Mouse (Mus musculus) stomach, postnatal 0 days (tissue): ENCODE data around the gene Daam1. TPM values are rescaled to one million over a fixed set of nuclear protein-coding genes. Genes with fewer than 3 reads are reported as not detected.

ENCODE experiments used
- ATAC-seq: fragments of 200-750 bp; cut with Nextera tagmentation; 2 replicates; pipeline ENCODE4 v1.8.0; 2017; ENCODE audit not compliant: low FRiP score, low TSS enrichment
- DNase-seq: peaks from one replicate; pipeline ENCODE4 v3.0.0-alpha.2; 2016; ENCODE audit warnings: low spot score
- H3K27ac ChIP-seq: fragments of 300-500 bp; sonication (generic); replicated peaks from 2 replicates; pipeline ENCODE4 v1.5.1; 2014; ENCODE audit warnings: mild to moderate bottlenecking, control low read depth
- H3K27me3 ChIP-seq: fragments of 300-500 bp; sonication (generic); 2 replicates; pipeline ENCODE4 v1.6.1; 2014; ENCODE audit warnings: low read length; ENCODE audit not compliant: control insufficient read depth, insufficient read depth
- H3K36me3 ChIP-seq: fragments of 300-500 bp; sonication (generic); 2 replicates; pipeline ENCODE4 v1.6.1; 2014; ENCODE audit warnings: low read length, mixed read lengths; ENCODE audit not compliant: control insufficient read depth, insufficient read depth
- H3K4me1 ChIP-seq: fragments of 300-500 bp; sonication (generic); replicated peaks from 2 replicates; pipeline ENCODE4 v1.6.1; 2014; ENCODE audit warnings: antibody characterized with exemption; ENCODE audit not compliant: control insufficient read depth, insufficient read depth
- H3K4me2 ChIP-seq: fragments of 300-500 bp; sonication (generic); replicated peaks from 2 replicates; pipeline ENCODE4 v1.6.1; 2014; ENCODE audit warnings: low read depth, mild to moderate bottlenecking, control low read depth, moderate library complexity
- H3K4me3 ChIP-seq: fragments of 300-500 bp; sonication (generic); 2 replicates; pipeline ENCODE4 v1.5.1; 2014; ENCODE audit warnings: low read depth, low read length, control low read depth
- H3K9ac ChIP-seq: fragments of 300-500 bp; sonication (generic); 2 replicates; pipeline ENCODE4 v1.6.1; 2014; ENCODE audit warnings: mild to moderate bottlenecking, low read length, control low read depth, mixed read lengths
- H3K9me3 ChIP-seq: fragments of 300-500 bp; sonication (generic); 2 replicates; pipeline ENCODE4 v1.6.1; 2016; ENCODE audit warnings: low read length; ENCODE audit not compliant: control insufficient read depth
- CTCF ChIP-seq: IDR thresholded peaks from 2 replicates; pipeline ENCODE4 v1.5.1; 2016; ENCODE audit warnings: antibody characterized with exemption, low read depth, mild to moderate bottlenecking, moderate library complexity
- EP300 ChIP-seq: optimal IDR thresholded peaks from 2 replicates; pipeline ENCODE3; 2016; ENCODE audit warnings: antibody characterized with exemption
- whole genome bisulfite sequencing: fragments of 180-500 bp; shearing (Covaris S2); extraction: QIAGEN DNeasy Blood & Tissue Kit; methylation state at CpG from one replicate; pipeline ENCODE4 v1.1.7; 2014; 5-methylcytosine and 5-hydroxymethylcytosine counted together
- polyA plus RNA-seq: library from polyadenylated mRNA; unstranded; fragments of >200 nt; fragmentation: Nextera tagmentation; extraction: Ambion mirVana; gene quantifications from 2 replicates; pipeline ENCODE4 v1.2.1, GENCODE M21; 2015

Daam1 gene
- polyA plus RNA-seq, 1 experiment from 2014 or later, result 6.9 TPM

DNA sequence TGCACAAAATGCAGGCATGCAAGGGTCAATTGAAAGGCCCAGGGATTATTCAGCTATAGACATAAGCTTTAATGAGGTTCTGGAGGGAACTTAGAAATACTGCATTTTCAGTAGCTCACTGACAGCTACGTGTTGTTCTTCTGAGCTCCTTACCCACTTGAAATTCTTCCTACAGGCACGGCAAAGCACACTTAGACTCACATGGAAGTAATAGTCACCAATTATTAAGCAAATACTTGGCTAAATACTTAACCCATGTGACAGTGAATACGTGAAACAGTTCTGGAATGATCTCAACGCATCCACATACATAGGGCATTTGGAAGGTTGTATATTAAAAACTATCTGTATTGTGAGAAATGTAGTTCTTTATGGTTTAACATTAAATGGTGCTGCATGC lies 50.6 kb downstream of the Daam1 start:
- no peaks in the 10 kb centered on the region for H3K9me3 ChIP-seq
- no peak overlapping the region for H3K4me2 ChIP-seq
- no peak for TF ChIP-seq EP300
- TF ChIP-seq CTCF, result no peak
- H3K9ac ChIP-seq, result no peak overlapping the region
- no peak overlapping the region for H3K27ac ChIP-seq
- no peak for ATAC-seq
- no peaks in the 10 kb centered on the region for H3K27me3 ChIP-seq
- 84% methylated on average over 4 of the region's 4 CpGs for WGBS
- peaks cover 13% of the 10 kb centered on the region for H3K4me1 ChIP-seq
- DNase-seq, result no peak
- no peak overlapping the region for H3K4me3 ChIP-seq
- H3K36me3 ChIP-seq, result no peaks in the 10 kb centered on the region

DNA sequence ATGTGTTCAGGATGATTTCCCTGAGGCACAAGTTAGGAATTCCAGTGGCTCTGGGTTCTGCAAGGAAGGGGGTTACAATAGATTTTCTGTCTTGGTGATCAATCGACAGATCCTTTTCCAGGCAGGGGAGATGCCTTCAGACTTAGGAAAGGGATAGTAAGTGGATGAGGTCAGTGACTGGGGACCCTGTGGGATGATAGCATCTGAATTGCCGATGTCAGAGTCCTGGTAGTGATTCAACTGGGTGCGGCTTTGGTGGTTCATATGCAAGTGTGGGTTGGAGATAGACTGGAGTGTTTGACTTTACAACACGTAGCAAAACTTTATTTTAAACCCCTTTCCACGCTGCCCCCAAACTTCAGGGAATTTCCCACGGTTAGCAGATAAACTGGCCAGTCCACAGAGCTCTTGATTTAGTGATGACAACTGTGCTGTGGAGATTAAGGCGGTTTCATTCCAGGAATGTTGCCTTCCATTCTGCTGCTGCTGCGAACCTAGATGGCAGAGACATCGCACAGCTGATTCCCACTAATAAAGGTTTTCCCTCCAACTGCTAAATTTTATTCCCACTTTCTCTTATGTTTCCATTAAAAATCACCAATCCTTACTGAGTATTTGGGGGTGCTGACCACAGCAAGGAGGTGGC lies 52.3 kb downstream of the Daam1 start:
- Histone ChIP-seq H3K4me2 (no peak overlapping the region), H3K36me3 (no peaks in the 10 kb centered on the region), H3K4me1 (peaks cover 15% of the 10 kb centered on the region), H3K27ac (0 out of 2 replicates have a peak overlapping the region, but pooled peaks have one; percentile 30), H3K9me3 (no peaks in the 10 kb centered on the region), H3K9ac (no peak overlapping the region), H3K4me3 (no peak overlapping the region), H3K27me3 (no peaks in the 10 kb centered on the region)
- ATAC-seq (no peak), DNase-seq (no peak)
- 66% methylated on average over 9 of the region's 9 CpGs for WGBS
- no peak for TF ChIP-seq CTCF
- TF ChIP-seq EP300, result no peak

DNA sequence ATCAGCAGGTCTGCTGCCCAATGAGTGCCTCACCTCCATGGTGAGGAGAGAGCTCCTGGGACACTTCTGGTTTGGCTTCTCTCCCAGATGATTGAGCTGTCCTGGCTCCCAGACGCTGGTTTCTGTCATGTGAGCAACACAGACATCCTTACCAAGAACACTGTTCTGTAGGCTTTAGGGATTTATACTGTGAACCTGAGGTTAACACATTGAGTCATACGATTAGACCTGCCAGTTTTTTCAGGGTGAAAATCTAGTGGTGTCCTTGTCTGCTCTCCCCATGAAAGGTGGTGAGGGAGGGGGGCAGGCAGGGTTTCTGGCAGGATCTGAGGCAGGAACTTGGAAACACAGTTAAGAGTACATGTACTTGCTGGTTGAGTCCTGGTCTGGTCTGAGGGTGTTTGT lies 54.3 kb downstream of the Daam1 start:
- TF ChIP-seq CTCF, result no peak
- TF ChIP-seq EP300, result no peak
- peak; percentile 43; the same call in 1 of the 2 replicates for ATAC-seq
- 21% methylated on average over 2 of the region's 2 CpGs for WGBS
- no peak overlapping the region for H3K9ac ChIP-seq
- DNase-seq, result no peak
- no peak overlapping the region for H3K4me2 ChIP-seq
- no peaks in the 10 kb centered on the region for H3K27me3 ChIP-seq
- H3K9me3 ChIP-seq, result no peaks in the 10 kb centered on the region
- H3K4me1 ChIP-seq, result peaks cover 15% of the 10 kb centered on the region
- H3K36me3 ChIP-seq, result no peaks in the 10 kb centered on the region
- H3K27ac ChIP-seq, result peak overlapping the region; percentile 73
- H3K4me3 ChIP-seq, result no peak overlapping the region

- no peaks in the 10 kb centered on the region for H3K27me3 ChIP-seq
- no peak overlapping the region for H3K4me3 ChIP-seq
- 52% methylated on average over 4 of the region's 4 CpGs for WGBS
- no peak overlapping the region for H3K9ac ChIP-seq
- DNase-seq (no peak), ATAC-seq (peak; percentile 36; the same call in 1 of the 2 replicates)
- peak overlapping the region; percentile 73 for H3K27ac ChIP-seq
- no peaks in the 10 kb centered on the region for H3K36me3 ChIP-seq
- no peaks in the 10 kb centered on the region for H3K9me3 ChIP-seq
- H3K4me1 ChIP-seq, result peaks cover 12% of the 10 kb centered on the region
- TF ChIP-seq CTCF, result no peak
- TF ChIP-seq EP300, result no peak
- peak overlapping the region; percentile 31; the same call in 1 of the 2 replicates for H3K4me2 ChIP-seq
Observed at GRCm38 (mm10) chr12:71885717-71886116, 54.8 kb downstream of the Daam1 start.

DNA sequence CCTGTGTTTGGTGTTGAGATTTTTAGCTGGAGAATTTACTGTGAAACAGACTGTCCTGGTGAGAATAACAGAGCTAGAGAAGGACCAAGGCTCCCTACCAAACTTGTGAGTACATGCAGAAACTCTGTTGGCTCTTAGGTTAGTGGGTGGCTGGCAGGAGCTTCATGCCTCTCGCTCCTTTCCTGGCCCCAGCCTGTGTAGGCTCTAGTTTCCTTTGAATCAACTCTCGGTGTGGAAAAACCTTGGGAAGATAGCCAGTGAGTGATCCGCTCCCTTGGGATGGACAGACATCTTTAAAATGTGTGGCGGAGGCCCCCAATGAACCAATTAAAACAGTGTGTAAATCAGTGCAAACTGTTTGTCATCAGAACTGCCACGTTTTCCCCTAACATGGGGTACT lies 55.5 kb downstream of the Daam1 start:
- Histone ChIP-seq H3K36me3 (no peaks in the 10 kb centered on the region), H3K4me2 (no peak overlapping the region), H3K27me3 (no peaks in the 10 kb centered on the region), H3K4me3 (no peak overlapping the region), H3K9ac (no peak overlapping the region), H3K27ac (peak overlapping the region; percentile 73), H3K4me1 (peaks cover 12% of the 10 kb centered on the region), H3K9me3 (no peaks in the 10 kb centered on the region)
- no peak for DNase-seq
- no peak for TF ChIP-seq EP300
- TF ChIP-seq CTCF, result no peak
- 61% methylated on average over 5 of the region's 5 CpGs for WGBS
- ATAC-seq, result no peak

DNA sequence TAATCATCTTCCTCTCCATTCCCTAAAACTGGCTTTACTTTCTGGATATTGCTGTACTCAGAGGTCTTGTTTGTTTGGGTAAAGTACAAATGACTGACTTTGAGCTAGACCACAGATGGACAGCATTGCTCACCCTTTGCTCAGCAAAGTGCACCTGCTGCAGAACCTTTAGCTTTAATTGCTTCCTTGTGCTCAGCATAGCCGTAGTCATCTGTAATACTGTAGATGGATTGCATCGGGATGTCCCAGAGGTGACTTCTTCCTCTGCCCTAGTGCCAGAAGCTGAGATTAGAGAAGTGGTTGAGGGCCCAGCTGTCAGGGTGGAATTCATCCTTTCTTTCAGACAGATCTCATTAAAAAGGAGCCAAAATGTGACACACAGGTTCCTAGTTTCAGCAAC lies 56.1 kb downstream of the Daam1 start:
- no peak overlapping the region for H3K4me3 ChIP-seq
- no peaks in the 10 kb centered on the region for H3K27me3 ChIP-seq
- DNase-seq (no peak), ATAC-seq (no peak)
- 50% methylated on average over 2 of the region's 2 CpGs for WGBS
- H3K4me2 ChIP-seq, result no peak overlapping the region
- H3K36me3 ChIP-seq, result no peaks in the 10 kb centered on the region
- peaks cover 12% of the 10 kb centered on the region for H3K4me1 ChIP-seq
- H3K9me3 ChIP-seq, result no peaks in the 10 kb centered on the region
- H3K9ac ChIP-seq, result no peak overlapping the region
- H3K27ac ChIP-seq, result peak overlapping the region; percentile 73
- TF ChIP-seq EP300 (no peak), CTCF (no peak)
